Mouse (Mus musculus): ENCODE data around the gene Tjp2. TPM values are rescaled to one million over a fixed set of nuclear protein-coding genes. Genes with fewer than 3 reads are reported as not detected.

Gene Tjp2
- polyA plus RNA-seq, 1 experiment = 12.9 TPM

DNA sequence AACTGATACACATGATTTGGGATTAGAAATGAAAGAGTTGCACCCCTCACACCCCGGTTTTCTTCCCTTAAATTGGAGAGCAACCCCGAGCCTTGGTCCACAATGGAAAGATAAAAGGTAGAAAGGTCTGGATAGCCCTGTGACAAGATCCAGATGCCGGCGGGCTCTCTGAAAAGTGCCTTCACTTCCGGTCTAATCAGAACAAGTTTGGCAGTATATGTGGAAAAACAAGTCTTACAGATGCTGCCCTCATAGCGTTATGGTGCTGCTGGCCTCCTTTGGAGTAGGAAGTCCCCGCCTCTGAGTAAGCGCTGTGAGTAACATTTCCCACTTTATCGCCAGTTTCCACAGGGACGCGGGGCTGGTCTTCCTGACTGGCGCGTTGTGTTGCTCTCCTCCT is 49.9 kb downstream of the Tjp2 start:
- DNase-seq (ENCODE audit: low read depth) = peak; percentile 53
- TF ChIP-seq POLR2A (IDR thresholded peaks at IDR 0.05; ENCODE audit: borderline replicate concordance, extremely low read depth, insufficient read depth, insufficient read length, poor library complexity, severe bottlenecking) = no peak
- TF ChIP-seq CTCF (IDR thresholded peaks at IDR 0.05; ENCODE audit: borderline replicate concordance, extremely low read depth, insufficient read depth, insufficient read length) = no peak

DNA sequence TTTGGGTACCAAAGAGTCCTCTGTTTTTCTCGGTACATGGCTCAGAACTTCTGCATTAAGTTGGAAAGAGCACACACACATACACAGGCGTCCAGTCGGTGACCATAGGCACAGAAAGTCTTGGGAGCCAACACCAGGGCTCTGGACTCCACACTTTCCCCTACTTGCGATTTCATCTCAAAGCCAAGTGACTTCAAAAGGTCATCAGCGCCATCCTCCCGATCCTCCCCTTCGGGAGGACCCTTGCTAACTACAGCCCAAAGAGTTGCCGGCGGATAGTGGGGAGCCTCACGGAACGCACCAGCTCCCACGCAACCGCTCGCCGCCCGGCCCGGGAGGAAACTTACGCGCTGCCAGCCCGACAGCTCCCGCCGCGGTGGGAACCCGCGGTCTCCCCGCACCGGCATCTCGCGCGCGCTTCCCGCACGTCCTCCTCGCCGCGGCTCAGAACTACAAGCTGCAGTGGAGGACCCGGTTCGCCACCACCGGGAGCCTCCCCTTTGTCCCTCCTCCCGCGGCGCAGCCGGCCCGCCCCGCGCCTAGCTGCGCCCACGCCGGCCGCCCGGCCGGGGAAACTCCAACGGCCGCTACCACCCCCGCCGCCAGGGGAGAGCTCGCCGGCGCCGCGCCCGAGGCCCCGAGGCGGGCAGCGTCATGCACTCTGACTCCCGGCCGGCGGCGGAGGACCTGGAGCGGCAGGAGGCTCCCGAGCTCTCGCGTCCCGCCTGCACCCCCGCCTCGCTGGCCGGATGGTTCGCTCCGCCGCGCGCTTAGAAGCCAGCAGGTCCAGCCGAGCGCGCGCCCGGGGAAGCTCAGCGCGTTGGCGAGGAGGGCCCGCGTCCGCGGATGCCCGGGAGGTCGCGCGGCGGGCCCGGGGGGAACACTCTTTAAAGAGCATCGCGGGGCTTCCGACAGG is 51.0 kb downstream of the Tjp2 start:
- peak; percentile 74 for TF ChIP-seq POLR2A (IDR thresholded peaks at IDR 0.05; ENCODE audit: borderline replicate concordance, extremely low read depth, insufficient read depth, insufficient read length, poor library complexity, severe bottlenecking)
- TF ChIP-seq CTCF (IDR thresholded peaks at IDR 0.05; ENCODE audit: borderline replicate concordance, extremely low read depth, insufficient read depth, insufficient read length) = peak; percentile 10; the same call in 1 of the 2 replicates
- DNase-seq (ENCODE audit: low read depth) = peak; percentile 98

- TF ChIP-seq CTCF (IDR thresholded peaks at IDR 0.05; ENCODE audit: borderline replicate concordance, extremely low read depth, insufficient read depth, insufficient read length) (no peak), POLR2A (IDR thresholded peaks at IDR 0.05; ENCODE audit: borderline replicate concordance, extremely low read depth, insufficient read depth, insufficient read length, poor library complexity, severe bottlenecking) (no peak)
- no peak for DNase-seq (ENCODE audit: low read depth)
Measured at GRCm38 (mm10) chr19:24173020-24173419, 51.8 kb downstream of the Tjp2 start.

- no peak for TF ChIP-seq CTCF (IDR thresholded peaks at IDR 0.05; ENCODE audit: borderline replicate concordance, extremely low read depth, insufficient read depth, insufficient read length)
- no peak for TF ChIP-seq POLR2A (IDR thresholded peaks at IDR 0.05; ENCODE audit: borderline replicate concordance, extremely low read depth, insufficient read depth, insufficient read length, poor library complexity, severe bottlenecking)
Measured at GRCm38 (mm10) chr19:24168531-24168930, 56.3 kb downstream of the Tjp2 start.

DNA sequence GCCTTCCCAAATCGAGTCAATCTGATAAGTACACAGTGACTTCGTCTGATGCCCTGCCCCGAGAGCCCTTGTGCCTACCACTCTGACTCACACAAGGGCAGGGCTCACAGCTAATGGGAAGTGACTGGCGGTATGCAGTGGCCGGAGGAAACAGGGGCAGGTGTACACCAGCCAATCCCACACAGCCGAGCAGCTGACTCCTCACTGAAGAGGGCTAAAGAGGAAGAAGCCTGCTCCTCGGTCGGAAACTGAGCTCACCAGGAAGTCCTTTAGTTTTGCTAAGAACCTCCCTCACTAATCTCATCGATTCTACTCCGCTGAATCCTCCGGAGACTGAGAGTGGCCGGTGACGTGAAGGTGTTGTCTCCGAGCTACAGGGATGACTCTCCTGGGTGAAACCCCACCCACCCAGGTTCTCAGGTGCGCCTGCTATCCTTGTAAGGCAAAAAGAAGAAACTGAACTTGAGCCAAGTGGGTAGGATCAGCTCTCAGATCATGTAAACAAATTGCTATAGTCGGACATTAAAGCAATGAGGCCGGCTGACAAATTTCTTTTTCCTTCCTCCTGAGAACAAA is 58.2 kb downstream of the Tjp2 start:
- TF ChIP-seq POLR2A (IDR thresholded peaks at IDR 0.05; ENCODE audit: borderline replicate concordance, extremely low read depth, insufficient read depth, insufficient read length, poor library complexity, severe bottlenecking) (no peak), CTCF (IDR thresholded peaks at IDR 0.05; ENCODE audit: borderline replicate concordance, extremely low read depth, insufficient read depth, insufficient read length) (no peak)
- no peak for DNase-seq (ENCODE audit: low read depth)

More at GRCm38 (mm10) chr19:24168531-24168930, 56.3 kb downstream of the Tjp2 start:
- no peak for DNase-seq (ENCODE audit: low read depth)

DNA sequence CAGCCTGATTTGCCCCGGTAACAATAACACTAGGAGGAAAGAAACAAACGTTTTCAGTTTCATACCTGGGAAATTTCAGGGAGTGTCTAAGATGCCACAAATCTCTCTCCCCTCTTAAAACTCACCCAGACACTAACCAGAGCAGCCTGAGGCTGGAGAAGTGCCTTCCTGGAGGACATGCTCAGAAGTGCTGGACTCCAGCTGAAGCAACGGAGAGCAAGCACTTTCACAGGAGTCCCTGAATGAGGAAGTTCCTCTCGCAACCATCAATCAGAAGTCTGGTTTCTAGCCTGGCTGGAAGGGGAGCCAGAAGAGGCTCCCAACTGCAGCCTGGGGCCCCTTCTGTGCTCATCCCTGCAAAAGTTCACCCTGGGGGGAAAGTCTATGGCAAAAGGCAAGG is 60.9 kb downstream of the Tjp2 start:
- no peak for DNase-seq (ENCODE audit: low read depth)
- TF ChIP-seq CTCF (IDR thresholded peaks at IDR 0.05; ENCODE audit: borderline replicate concordance, extremely low read depth, insufficient read depth, insufficient read length) (no peak), POLR2A (IDR thresholded peaks at IDR 0.05; ENCODE audit: borderline replicate concordance, extremely low read depth, insufficient read depth, insufficient read length, poor library complexity, severe bottlenecking) (no peak)

GRCm38 (mm10) chr19:24160460-24160859 is 64.4 kb downstream of the Tjp2 start:
- TF ChIP-seq CTCF (IDR thresholded peaks at IDR 0.05; ENCODE audit: borderline replicate concordance, extremely low read depth, insufficient read depth, insufficient read length) (no peak), POLR2A (IDR thresholded peaks at IDR 0.05; ENCODE audit: borderline replicate concordance, extremely low read depth, insufficient read depth, insufficient read length, poor library complexity, severe bottlenecking) (no peak)
- peak; percentile 85 for DNase-seq (ENCODE audit: low read depth)

GRCm38 (mm10) chr19:24159751-24160150 is 65.1 kb downstream of the Tjp2 start:
- TF ChIP-seq POLR2A (IDR thresholded peaks at IDR 0.05; ENCODE audit: borderline replicate concordance, extremely low read depth, insufficient read depth, insufficient read length, poor library complexity, severe bottlenecking) (no peak), CTCF (IDR thresholded peaks at IDR 0.05; ENCODE audit: borderline replicate concordance, extremely low read depth, insufficient read depth, insufficient read length) (no peak)
- DNase-seq (ENCODE audit: low read depth) = no peak

DNA sequence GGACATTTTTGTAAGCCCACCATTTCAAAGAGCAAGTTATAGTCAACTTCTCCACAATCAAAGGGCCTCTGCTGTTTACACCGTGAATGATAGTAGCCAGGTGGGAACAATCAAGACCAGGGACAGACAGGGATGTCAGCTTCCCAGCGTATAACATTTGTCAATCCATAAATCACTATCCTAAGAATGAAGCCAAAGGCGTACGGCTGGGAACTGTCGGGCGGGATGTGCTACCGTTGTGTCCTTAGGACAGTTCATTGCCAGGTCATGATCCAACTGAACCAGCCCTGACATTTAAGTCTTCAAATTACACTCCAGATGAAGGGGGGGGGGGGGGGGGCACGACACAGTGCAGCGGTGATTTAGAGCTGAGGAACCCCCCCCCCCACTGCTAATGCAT is 65.5 kb downstream of the Tjp2 start:
- DNase-seq (ENCODE audit: low read depth) = no peak
- TF ChIP-seq CTCF (IDR thresholded peaks at IDR 0.05; ENCODE audit: borderline replicate concordance, extremely low read depth, insufficient read depth, insufficient read length) = no peak
- no peak for TF ChIP-seq POLR2A (IDR thresholded peaks at IDR 0.05; ENCODE audit: borderline replicate concordance, extremely low read depth, insufficient read depth, insufficient read length, poor library complexity, severe bottlenecking)

- TF ChIP-seq CTCF (IDR thresholded peaks at IDR 0.05; ENCODE audit: borderline replicate concordance, extremely low read depth, insufficient read depth, insufficient read length) = no peak
- no peak for TF ChIP-seq POLR2A (IDR thresholded peaks at IDR 0.05; ENCODE audit: borderline replicate concordance, extremely low read depth, insufficient read depth, insufficient read length, poor library complexity, severe bottlenecking)
- no peak for DNase-seq (ENCODE audit: low read depth)
Measured at GRCm38 (mm10) chr19:24156067-24156455, 68.8 kb downstream of the Tjp2 start.

- DNase-seq (ENCODE audit: low read depth) = peak; percentile 21
- TF ChIP-seq CTCF (IDR thresholded peaks at IDR 0.05; ENCODE audit: borderline replicate concordance, extremely low read depth, insufficient read depth, insufficient read length) = no peak
- TF ChIP-seq POLR2A (IDR thresholded peaks at IDR 0.05; ENCODE audit: borderline replicate concordance, extremely low read depth, insufficient read depth, insufficient read length, poor library complexity, severe bottlenecking) = no peak
Measured at GRCm38 (mm10) chr19:24155395-24156066, 69.3 kb downstream of the Tjp2 start.
